Comparison of ENCODE assay signal across 14 mouse cellular contexts in genomic region chr3:95679551-95679950, GRCm38 (mm10). TPM values are rescaled to one million over a fixed set of nuclear protein-coding genes. Genes with fewer than 3 reads are reported as not detected.
"Had no signal": no experiment of that assay in that cellular context is flagged by ENCODE, and none has a peak within 500 bp of the region (broad histone marks: within the 10 kb centered on the region; RNA-seq: fewer than 3 reads in every experiment).

No protein-coding gene starts in this region.

- H3K36me3 ChIP-seq: midbrain, embryonic 10.5 days; midbrain, embryonic 15.5 days; stomach, embryonic 15.5 days had no signal

- H3K4me2 ChIP-seq: lung, embryonic 14.5 days; midbrain, embryonic 13.5 days; midbrain, embryonic 15.5 days; neural tube, embryonic 12.5 days; stomach, embryonic 15.5 days had no signal

- DNase-seq: lung, adult 18-20 months; lung, embryonic 14.5 days; lung, postnatal 10 days; right cerebral cortex, postnatal 14 days; thymus, adult 2 months; thymus, postnatal 25 days; thymus, postnatal 4 days had no signal

- H3K9me3 ChIP-seq: midbrain, embryonic 10.5 days; midbrain, embryonic 13.5 days; midbrain, embryonic 15.5 days; neural tube, embryonic 12.5 days; stomach, embryonic 15.5 days had no signal

- H3K27ac ChIP-seq: midbrain, embryonic 10.5 days; midbrain, embryonic 13.5 days; midbrain, embryonic 15.5 days; neural tube, embryonic 12.5 days; stomach, embryonic 15.5 days; stomach, postnatal 0 days had no signal

- ATAC-seq: midbrain, embryonic 13.5 days; midbrain, embryonic 15.5 days had no signal

- H3K4me3 ChIP-seq: midbrain, embryonic 10.5 days; midbrain, embryonic 13.5 days; midbrain, embryonic 15.5 days; neural tube, embryonic 12.5 days; stomach, embryonic 15.5 days had no signal

- H3K9ac ChIP-seq: lung, embryonic 14.5 days; midbrain, embryonic 13.5 days; midbrain, embryonic 15.5 days; neural tube, embryonic 12.5 days; stomach, embryonic 15.5 days had no signal

- H3K27me3 ChIP-seq: midbrain, embryonic 13.5 days; midbrain, embryonic 15.5 days; neural tube, embryonic 12.5 days; stomach, embryonic 15.5 days had no signal

RNA-seq across cellular contexts. Expression of gene Adamtsl4, which starts 8.2 kb away (rescaled TPM):
- total RNA-seq: megakaryocyte-erythroid progenitor cell, adult 5-6 weeks had no signal
